Mouse (Mus musculus): ENCODE measurements at regions not wholly inside any gene's neighbourhood (a gene's known extent, or its start where the extent isn't known, plus 50 kb on each side); places are given as distances from the start of the nearest gene placed in this dataset.

GRCm38 (mm10) chr15:90397691-90398377 lies 173.7 kb downstream of the Alg10b start:
- Histone ChIP-seq H3K4me2 (ENCODE audit: insufficient read depth, low read depth, poor library complexity, severe bottlenecking) (no peak overlapping the region), H3K27me3 (replicated peaks) (no peaks in the 10 kb centered on the region), H3K4me1 (ENCODE audit: control insufficient read depth in 1 of 2, insufficient read depth in 2 of 2) (no peaks in the 10 kb centered on the region), H3K36me3 (replicated peaks in 1 of 2; ENCODE audit: control insufficient read depth in 1 of 2, insufficient read depth in 1 of 2, low read length in 1 of 2) (no peaks in the 10 kb centered on the region), H3K9me3 (replicated peaks; ENCODE audit: low read length) (peaks cover 54% of the 10 kb centered on the region), H3K27ac (ENCODE audit: insufficient read depth, low read depth) (no peak overlapping the region), H3K4me3 (replicated peaks in 1 of 3; ENCODE audit: low read depth in 2 of 3, low read length in 2 of 3, poor library complexity in 1 of 3) (no peak overlapping the region), H3K9ac (ENCODE audit: insufficient read depth, low read depth) (no peak overlapping the region), H3K79me2 (replicated peaks; ENCODE audit: control insufficient read depth, extremely low read depth, insufficient read depth, poor library complexity, severe bottlenecking) (no peaks in the 10 kb centered on the region)
- dilution Hi-C loops (cut with MboI; ENCODE audit: extremely low pct_ligation_motif_present, extremely low pct_unique_long_range_greater_than_20kb, low sequenced_read_pairs) (no loop called here), in situ Hi-C loops (cut with MboI; ENCODE audit: low pct_ligation_motif_present, low pct_unique_long_range_greater_than_20kb, low sequenced_read_pairs) (no loop called here)
- no peak for DNase-seq (ENCODE audit: extremely low read depth)
- TF ChIP-seq RCOR1 (conservative IDR thresholded peaks at IDR 0.05; ENCODE audit: low read depth, low read length) (no peak), USF1 (IDR thresholded peaks at IDR 0.05; ENCODE audit: low read depth, low read length) (no peak), NRF1 (IDR thresholded peaks at IDR 0.05; ENCODE audit: low read depth, low read length) (no peak), E2F4 (IDR thresholded peaks at IDR 0.05; ENCODE audit: insufficient replicate concordance, low read depth, low read length) (no peak), POLR2A (IDR thresholded peaks at IDR 0.05; ENCODE audit: low read depth, low read length) (no peak), RAD21 (IDR thresholded peaks at IDR 0.05; ENCODE audit: low read depth, low read length) (no peak), HCFC1 (IDR thresholded peaks at IDR 0.05; ENCODE audit: low read depth, low read length) (no peak), CHD2 (IDR thresholded peaks at IDR 0.05; ENCODE audit: low read length) (no peak), CHD1 (IDR thresholded peaks at IDR 0.05; ENCODE audit: low read depth, low read length) (no peak), ZKSCAN1 (IDR thresholded peaks at IDR 0.05; ENCODE audit: borderline replicate concordance, low read depth, low read length) (no peak)

- H3K9ac ChIP-seq (ENCODE audit: insufficient read depth, low read depth): no peak overlapping the region
- dilution Hi-C loops (cut with MboI; ENCODE audit: extremely low pct_ligation_motif_present, extremely low pct_unique_long_range_greater_than_20kb, low sequenced_read_pairs) (no loop called here), in situ Hi-C loops (cut with MboI; ENCODE audit: low pct_ligation_motif_present, low pct_unique_long_range_greater_than_20kb, low sequenced_read_pairs) (no loop called here)
- H3K4me1 ChIP-seq (ENCODE audit: control insufficient read depth in 1 of 2, insufficient read depth in 2 of 2): no peaks in the 10 kb centered on the region
- H3K4me2 ChIP-seq (ENCODE audit: insufficient read depth, low read depth, poor library complexity, severe bottlenecking): no peak overlapping the region
- no peaks in the 10 kb centered on the region for H3K79me2 ChIP-seq (replicated peaks; ENCODE audit: control insufficient read depth, extremely low read depth, insufficient read depth, poor library complexity, severe bottlenecking)
- no peak for DNase-seq (ENCODE audit: extremely low read depth)
- H3K27me3 ChIP-seq (replicated peaks): no peaks in the 10 kb centered on the region
- H3K4me3 ChIP-seq (replicated peaks in 1 of 3; ENCODE audit: low read depth in 2 of 3, low read length in 2 of 3, poor library complexity in 1 of 3): no peak overlapping the region
- peaks cover 51% of the 10 kb centered on the region for H3K9me3 ChIP-seq (replicated peaks; ENCODE audit: low read length)
- H3K27ac ChIP-seq (ENCODE audit: insufficient read depth, low read depth): no peak overlapping the region
- H3K36me3 ChIP-seq (replicated peaks in 1 of 2; ENCODE audit: control insufficient read depth in 1 of 2, insufficient read depth in 1 of 2, low read length in 1 of 2): no peaks in the 10 kb centered on the region
- TF ChIP-seq ZKSCAN1 (IDR thresholded peaks at IDR 0.05; ENCODE audit: borderline replicate concordance, low read depth, low read length): no peak
- TF ChIP-seq CHD1 (IDR thresholded peaks at IDR 0.05; ENCODE audit: low read depth, low read length): no peak
- no peak for TF ChIP-seq IRF4 (IDR thresholded peaks at IDR 0.05; ENCODE audit: low read depth, low read length)
- no peak for TF ChIP-seq USF1 (IDR thresholded peaks at IDR 0.05; ENCODE audit: low read depth, low read length)
- no peak for TF ChIP-seq TBP (conservative IDR thresholded peaks at IDR 0.05; ENCODE audit: low read depth, low read length)
- TF ChIP-seq ZMIZ1 (IDR thresholded peaks at IDR 0.05; ENCODE audit: low read depth, low read length): no peak
- no peak for TF ChIP-seq RCOR1 (conservative IDR thresholded peaks at IDR 0.05; ENCODE audit: low read depth, low read length)
- TF ChIP-seq NRF1 (IDR thresholded peaks at IDR 0.05; ENCODE audit: low read depth, low read length): no peak
- no peak for TF ChIP-seq SMC3 (IDR thresholded peaks at IDR 0.05; ENCODE audit: low read depth, low read length)
- no peak for TF ChIP-seq PAX5 (IDR thresholded peaks at IDR 0.05; ENCODE audit: low read length)
- TF ChIP-seq CHD2 (IDR thresholded peaks at IDR 0.05; ENCODE audit: low read length): no peak
- TF ChIP-seq EP300 (IDR thresholded peaks at IDR 0.05; ENCODE audit: low read length): no peak
- no peak for TF ChIP-seq MYC (IDR thresholded peaks at IDR 0.05; ENCODE audit: low read depth, low read length)
- TF ChIP-seq JUND (conservative IDR thresholded peaks at IDR 0.05; ENCODE audit: low read depth, low read length): no peak
- no peak for TF ChIP-seq GABPA (IDR thresholded peaks at IDR 0.05; ENCODE audit: insufficient replicate concordance, low read depth, low read length)
- TF ChIP-seq ZNF384 (IDR thresholded peaks at IDR 0.05; ENCODE audit: low read depth, low read length): no peak
- no peak for TF ChIP-seq KAT2A (IDR thresholded peaks at IDR 0.05; ENCODE audit: insufficient replicate concordance, low read length)
- no peak for TF ChIP-seq CTCF (conservative IDR thresholded peaks at IDR 0.05 in 1 of 2, IDR thresholded peaks at IDR 0.05 in 1 of 2; ENCODE audit: low read depth in 2 of 2, low read length in 2 of 2)
- TF ChIP-seq BHLHE40 (IDR thresholded peaks at IDR 0.05; ENCODE audit: low read depth, low read length): no peak
- TF ChIP-seq MEF2A (IDR thresholded peaks at IDR 0.05; ENCODE audit: borderline replicate concordance, low read depth, low read length): no peak
Observed at GRCm38 (mm10) chr15:90400326-90401280, 176.5 kb downstream of the Alg10b start.

All from CH12.LX (cell line).